Mouse (Mus musculus): ENCODE data around the gene Mpzl2. TPM values are rescaled to one million over a fixed set of nuclear protein-coding genes. Genes with fewer than 3 reads are reported as not detected.

Gene Mpzl2
- total RNA-seq, 2 experiments from 2014 or later = 0.54 to 0.90 TPM

DNA sequence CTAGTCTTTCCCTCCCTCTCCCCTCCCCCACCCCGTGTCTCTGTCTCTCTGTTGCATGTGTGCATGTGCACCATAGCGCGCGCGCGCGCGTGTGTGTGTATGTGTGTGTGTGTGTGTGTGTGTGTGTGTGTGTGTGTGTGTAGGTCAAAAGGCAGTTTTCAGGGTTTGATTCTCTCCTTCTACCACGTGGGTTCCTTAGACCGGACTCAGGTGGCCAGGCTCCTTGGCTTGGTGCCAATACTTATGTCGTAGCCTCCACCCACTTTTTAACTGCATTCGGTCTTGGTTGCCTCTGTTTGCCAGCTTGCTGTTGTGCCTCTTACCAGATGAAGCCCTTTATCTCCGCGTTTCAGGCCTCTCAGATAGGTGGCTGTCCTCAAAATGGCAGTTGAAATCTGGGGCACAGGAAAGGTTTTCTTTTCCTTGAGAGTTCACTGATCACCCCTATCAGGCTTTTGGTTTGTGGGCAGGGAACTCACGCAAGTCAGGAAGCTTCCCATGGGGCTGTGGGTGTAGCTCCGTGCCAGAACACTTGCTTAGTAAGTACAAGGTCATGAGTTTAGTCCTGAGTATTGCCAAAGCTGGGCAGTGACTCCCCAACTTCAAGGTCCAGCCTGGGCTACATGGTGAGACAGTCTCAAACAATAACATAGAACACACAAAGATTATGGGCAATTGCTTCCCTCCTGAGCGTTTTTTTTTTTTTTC is 1.7 kb downstream of the Mpzl2 start:
- Histone ChIP-seq H3K27ac (no peak overlapping the region), H3K4me3 (no peak overlapping the region)
- DNase-seq (ENCODE audit: low spot score in 2 of 2) = no peak
- TF ChIP-seq CTCF (conservative IDR thresholded peaks at IDR 0.05) = no peak

DNA sequence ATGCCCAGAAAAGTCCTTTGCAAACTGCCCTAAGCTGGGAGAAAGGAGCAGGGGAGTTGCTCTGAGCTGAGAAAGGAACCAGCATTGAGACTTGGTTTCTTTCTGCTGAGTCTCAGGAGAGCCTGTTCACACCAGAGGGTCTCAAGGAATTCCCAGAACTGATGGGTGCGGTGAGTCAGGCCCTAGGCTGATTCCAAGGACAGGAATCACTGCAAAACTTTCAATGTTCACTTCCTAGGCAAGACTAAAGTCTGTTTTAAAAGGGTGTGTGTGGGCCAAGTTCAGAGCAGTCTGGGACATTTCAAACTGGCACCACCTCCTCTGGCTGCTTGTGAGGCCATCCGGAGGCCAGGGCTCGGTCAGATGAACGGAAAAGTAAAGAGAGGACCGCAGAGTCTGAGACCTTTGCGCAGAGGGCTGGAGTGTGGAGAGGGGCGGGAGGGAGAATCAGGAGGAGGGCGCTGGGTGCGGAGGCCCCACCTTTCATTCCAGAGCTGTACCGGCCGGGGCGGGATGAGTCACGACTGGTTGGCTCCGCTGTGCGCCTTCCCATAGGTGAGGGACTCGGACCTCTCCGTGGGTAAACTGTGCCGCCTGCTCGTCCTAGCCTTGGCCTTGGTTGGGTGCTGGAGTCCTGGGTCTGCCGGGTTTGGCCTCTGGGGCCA is 2.6 kb downstream of the Mpzl2 start:
- no peak for TF ChIP-seq CTCF (conservative IDR thresholded peaks at IDR 0.05)
- Histone ChIP-seq H3K4me3 (no peak overlapping the region), H3K27ac (no peak overlapping the region)
- no peak for DNase-seq (ENCODE audit: low spot score in 2 of 2)

DNA sequence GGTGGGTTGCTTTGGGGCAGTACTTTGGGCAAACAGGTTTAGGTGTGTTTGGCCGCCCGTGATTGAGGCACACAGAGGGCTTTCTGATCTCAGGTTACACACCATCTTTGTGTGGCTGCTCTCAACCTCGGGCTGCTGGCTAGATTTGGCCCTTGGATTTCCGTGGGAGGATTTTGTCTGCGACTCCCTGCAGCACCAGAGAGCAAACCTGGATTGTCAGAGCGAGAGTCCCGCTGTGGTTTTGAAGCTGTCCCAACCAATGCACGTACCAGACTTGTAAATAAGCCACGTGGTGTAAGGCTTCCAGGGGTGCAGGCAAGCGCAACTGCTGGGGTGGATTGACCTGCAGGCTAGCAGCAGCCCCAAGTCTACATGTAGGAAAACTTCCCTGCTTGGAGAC is 3.3 kb downstream of the Mpzl2 start:
- H3K27ac ChIP-seq = no peak overlapping the region
- TF ChIP-seq CTCF (conservative IDR thresholded peaks at IDR 0.05) = no peak
- no peak for DNase-seq (ENCODE audit: low spot score in 2 of 2)
- H3K4me3 ChIP-seq = no peak overlapping the region

DNA sequence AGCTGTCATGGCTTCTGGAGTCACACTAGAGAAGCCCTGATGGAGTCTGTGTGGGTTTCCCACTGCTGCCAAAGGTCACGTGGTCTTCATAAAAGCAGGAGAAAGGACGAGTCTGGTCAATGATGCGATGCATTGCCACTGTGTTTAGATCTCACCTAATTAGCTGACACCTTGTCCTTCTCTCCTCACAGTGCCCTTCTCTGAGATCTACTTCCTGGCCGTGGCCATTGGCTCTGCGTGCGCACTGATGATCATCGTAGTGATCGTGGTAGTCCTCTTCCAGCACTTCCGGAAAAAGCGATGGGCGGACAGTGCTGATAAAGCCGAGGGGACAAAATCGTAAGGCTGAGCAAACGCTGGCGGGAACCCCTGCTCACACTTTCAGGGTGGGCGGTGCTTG is 7.4 kb downstream of the Mpzl2 start:
- DNase-seq (ENCODE audit: low spot score in 2 of 2) = no peak
- no peak overlapping the region for H3K27ac ChIP-seq
- no peak overlapping the region for H3K4me3 ChIP-seq
- no peak for TF ChIP-seq CTCF (conservative IDR thresholded peaks at IDR 0.05)

DNA sequence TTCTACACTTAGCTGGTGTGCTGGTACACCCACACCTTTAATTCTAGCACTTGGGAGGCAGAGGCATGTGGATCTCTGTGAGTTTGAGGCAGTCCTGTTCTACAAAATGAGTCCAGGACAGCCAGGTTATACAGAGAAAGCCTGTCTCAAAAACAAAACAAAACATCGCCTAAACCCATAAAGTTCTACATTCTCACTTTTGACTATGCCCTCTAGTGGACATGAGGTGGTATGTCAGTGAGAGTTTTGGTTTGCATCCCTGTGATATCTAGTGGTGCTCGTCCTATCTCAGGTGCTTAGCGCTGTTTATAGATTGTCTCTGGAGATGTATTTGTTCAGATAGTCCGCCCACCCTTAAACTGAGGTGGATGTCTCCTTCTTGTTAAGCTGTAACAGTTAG is 8.9 kb downstream of the Mpzl2 start:
- peak; percentile 25 to 27 for DNase-seq (ENCODE audit: low spot score in 2 of 2)
- Histone ChIP-seq H3K4me3 (no peak overlapping the region), H3K27ac (no peak overlapping the region)
- TF ChIP-seq CTCF (conservative IDR thresholded peaks at IDR 0.05) = peak; percentile 93

DNA sequence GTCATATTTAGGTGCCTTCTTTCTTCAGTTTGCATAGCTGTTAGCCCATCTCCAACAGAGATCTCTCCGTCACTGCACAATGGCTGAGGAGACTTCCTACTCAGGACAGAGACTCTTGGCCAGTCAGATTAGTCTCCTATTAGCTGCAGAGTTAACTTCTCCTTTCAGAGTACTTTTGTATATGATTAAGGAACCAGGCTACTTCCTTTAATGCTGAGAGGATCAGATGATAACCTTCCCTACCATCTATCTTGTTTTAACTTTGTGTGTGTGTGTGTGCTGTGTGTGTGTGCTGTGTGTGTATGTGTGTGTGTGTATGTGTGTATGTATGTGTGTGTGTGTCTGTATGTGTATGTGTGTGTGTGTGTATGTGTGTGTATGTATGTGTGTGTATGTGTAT is 10.1 kb downstream of the Mpzl2 start:
- no peak for TF ChIP-seq CTCF (conservative IDR thresholded peaks at IDR 0.05)
- DNase-seq (ENCODE audit: low spot score in 2 of 2) = no peak
- H3K4me3 ChIP-seq = no peak overlapping the region
- H3K27ac ChIP-seq = no peak overlapping the region

DNA sequence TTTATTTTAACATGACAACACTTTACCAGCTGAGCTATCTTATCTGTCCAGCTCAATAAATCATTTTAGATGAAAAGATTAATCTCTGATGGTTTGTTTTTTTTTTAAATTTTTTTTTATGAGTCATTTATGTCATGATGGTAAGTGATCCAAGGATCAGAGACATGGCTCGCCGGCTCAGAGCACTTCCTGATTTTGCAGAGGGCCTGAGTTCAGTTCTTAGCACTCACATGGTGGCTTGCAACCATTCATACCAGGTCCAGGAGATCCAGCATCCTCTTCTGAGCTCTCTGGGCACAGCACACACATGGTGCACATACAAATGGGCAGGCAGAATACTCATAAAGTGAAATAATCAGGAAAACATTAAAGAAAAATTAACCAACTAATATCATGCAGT is 10.7 kb downstream of the Mpzl2 start:
- H3K27ac ChIP-seq = no peak overlapping the region

DNA sequence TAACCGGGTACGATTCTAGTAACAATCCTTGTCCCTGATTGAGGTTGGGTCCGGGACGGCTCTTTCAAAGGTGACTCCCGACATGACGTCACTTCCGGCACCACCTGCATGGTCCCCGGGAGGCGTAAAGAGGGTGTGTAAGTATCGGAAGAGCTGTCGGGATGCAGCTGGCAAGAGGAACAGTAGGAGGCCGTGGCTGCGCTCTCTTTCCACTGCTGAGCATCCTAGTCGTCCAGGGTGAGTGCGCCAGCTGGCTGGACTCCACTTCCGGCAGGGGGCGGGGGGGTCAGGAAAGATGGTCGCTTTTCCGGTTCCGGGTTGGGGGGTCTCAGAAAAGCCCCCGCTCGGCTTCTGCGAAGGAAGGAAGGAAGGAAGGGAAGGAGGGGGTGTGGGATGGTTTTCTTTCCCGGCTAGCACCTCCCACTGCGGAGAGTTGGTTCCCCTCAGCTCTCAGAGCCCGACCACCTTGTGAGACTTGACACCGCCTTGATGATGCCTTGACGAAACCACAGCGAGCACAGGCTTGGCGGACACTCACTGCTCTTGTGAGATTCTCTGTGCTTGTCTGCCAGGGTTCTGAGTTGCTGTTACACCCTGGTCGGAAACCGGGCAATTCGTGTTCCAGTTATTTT is 15.6 kb downstream of the Mpzl2 start, which contains the start of gene Mpzl3:
Gene Mpzl3 (plus strand): TSS at position 105 of the 632 bp plus-strand sequence.
- H3K4me3 ChIP-seq = peak within 1 kb of the TSS; percentile 81
- peak; percentile 82 to 88 for DNase-seq (ENCODE audit: low spot score in 2 of 2)
- peak within 1 kb of the TSS; percentile 97 for H3K27ac ChIP-seq
- no peak for TF ChIP-seq CTCF (conservative IDR thresholded peaks at IDR 0.05)

More for the DNA sequence above, 10.7 kb downstream of the Mpzl2 start:
- no peak for TF ChIP-seq CTCF (conservative IDR thresholded peaks at IDR 0.05)
- no peak for DNase-seq (ENCODE audit: low spot score in 2 of 2)
- no peak overlapping the region for H3K4me3 ChIP-seq

DNA sequence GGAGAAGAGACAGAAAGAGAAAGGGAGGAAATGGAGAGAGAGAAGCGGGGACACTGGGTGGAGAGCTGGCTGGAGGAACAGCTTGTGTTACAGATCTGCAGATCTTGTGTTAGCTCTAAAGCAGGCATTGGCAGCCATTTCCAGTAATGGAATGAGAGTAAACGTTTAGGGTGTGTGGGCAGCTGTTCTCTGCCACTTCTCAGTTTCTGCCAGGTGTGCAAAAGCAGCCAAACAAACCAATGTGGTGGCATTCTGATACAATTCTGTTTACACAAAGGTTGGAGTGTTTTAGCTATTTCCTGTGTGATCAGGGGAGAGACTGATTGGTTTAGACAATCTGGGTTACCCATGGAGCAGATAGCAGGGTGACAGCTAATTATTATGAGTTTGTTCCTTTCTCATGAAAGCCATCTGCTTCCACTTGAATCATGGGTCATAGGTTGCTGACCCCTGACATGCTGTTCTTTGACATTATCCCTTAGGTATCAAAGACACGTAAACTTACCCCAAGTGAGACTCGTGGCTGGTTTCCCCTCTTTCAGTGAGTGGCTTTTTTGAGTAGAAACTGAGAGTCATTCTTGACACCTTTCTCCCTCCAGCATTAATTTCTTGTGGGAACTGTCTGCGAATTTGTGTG is 18.8 kb downstream of the Mpzl2 start:
- no peak for TF ChIP-seq CTCF (conservative IDR thresholded peaks at IDR 0.05)
- no peak overlapping the region for H3K4me3 ChIP-seq
- H3K27ac ChIP-seq = peak overlapping the region; percentile 43; the same call in 1 of the 2 replicates
- no peak for DNase-seq (ENCODE audit: low spot score in 2 of 2)

DNA sequence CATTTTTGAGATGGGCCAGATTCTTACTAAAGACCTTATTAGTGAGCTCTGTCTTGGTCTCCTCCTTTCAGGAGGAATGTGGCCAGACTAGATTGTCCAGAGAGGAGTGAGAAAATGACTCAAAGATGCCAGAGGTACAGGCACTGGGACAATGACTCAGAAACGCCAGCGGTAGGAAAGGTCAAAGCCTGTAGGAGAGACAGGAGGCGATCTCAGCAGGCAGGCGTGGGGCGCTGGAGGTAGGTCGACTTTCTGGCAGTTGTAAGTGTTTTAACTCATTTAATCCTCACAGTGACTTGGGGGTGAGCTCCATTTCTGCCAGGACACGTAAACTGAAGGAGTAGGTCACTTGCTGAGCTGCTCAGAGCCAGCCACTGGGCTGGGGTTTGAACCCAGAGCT is 20.6 kb downstream of the Mpzl2 start:
- Histone ChIP-seq H3K4me3 (no peak overlapping the region), H3K27ac (no peak overlapping the region)
- DNase-seq (ENCODE audit: low spot score in 2 of 2) = no peak
- TF ChIP-seq CTCF (conservative IDR thresholded peaks at IDR 0.05) = no peak

DNA sequence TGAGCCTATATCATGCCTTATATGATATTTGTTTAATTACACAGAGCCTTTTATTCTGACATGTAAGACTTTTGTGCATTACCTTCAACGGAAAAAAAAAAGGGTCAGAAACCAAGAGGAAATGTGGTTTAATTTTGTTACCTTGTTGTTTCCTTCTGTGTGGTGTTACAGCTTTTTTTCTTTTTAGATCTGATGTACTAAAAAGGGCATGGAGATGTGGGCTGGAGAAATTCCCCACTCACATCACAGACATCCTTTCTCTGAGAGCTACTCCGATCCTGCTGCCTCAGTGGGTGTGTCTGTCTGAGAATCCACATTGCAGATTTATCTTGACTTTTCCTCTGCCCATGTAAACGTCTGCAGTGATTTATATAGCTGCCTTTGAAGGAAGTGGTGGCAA is 23.1 kb downstream of the Mpzl2 start:
- H3K4me3 ChIP-seq = no peak overlapping the region
- no peak for TF ChIP-seq CTCF (conservative IDR thresholded peaks at IDR 0.05)
- no peak overlapping the region for H3K27ac ChIP-seq
- DNase-seq (ENCODE audit: low spot score in 2 of 2) = no peak

DNA sequence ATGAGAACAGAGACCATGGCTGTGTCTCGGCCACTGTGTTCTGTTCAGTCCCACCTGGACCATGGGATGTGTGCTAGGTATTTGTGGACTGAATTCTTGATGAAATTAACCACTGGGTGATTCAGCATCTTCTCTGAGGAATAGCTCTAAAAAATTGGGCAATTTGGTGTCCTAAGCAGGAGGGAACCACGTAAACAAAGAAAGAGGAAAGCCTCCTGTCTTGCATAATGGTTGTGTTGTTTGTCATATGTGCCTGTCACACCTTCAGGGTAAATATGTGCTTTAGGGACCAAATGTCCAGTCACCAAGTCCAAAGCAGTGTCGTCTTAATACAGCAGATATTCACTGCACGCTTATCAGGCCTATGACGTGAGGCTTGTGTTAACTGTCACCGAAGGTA is 24.8 kb downstream of the Mpzl2 start:
- DNase-seq (ENCODE audit: low spot score in 2 of 2) = no peak
- H3K27ac ChIP-seq = no peak overlapping the region
- TF ChIP-seq CTCF (conservative IDR thresholded peaks at IDR 0.05) = no peak
- no peak overlapping the region for H3K4me3 ChIP-seq

DNA sequence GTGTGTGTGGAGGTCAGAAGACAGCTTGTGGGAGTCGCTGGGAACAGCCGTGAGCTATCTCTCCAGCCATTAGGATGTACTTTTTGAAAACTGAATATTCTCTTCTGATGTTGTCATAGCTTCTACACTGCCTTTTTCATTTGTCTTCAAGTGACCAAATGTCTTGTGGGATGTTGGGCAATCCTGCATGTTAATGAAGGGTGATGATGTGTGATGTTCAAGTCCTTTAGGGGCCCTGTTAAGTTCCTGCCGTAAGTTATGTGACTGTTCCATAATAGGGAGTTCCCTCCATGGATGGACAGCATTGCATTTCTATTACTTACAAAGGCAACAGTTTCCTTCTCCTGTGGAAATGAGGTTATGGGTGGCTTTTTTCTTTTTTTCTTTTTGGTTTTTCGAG is 27.1 kb downstream of the Mpzl2 start:
- no peak for TF ChIP-seq CTCF (conservative IDR thresholded peaks at IDR 0.05)
- Histone ChIP-seq H3K27ac (no peak overlapping the region), H3K4me3 (no peak overlapping the region)
- DNase-seq (ENCODE audit: low spot score in 2 of 2) = no peak

Measured in layer of hippocampus, adult 2 months (tissue).